Mouse (Mus musculus) heart, adult 2 months (tissue): ENCODE measurements around the gene Plppr1.
"Not testable (repeated sequence)": the region's sequence is repeated elsewhere in the genome, so short reads cannot be mapped to it uniquely, and the experiment has no call there.

ENCODE experiments used
- EP300 ChIP-seq: fragments of 200-500 bp; IDR thresholded peaks from 2 replicates; pipeline ENCODE4 v1.6.1; 2011; ENCODE audit warnings: low read depth, low read length, control low read depth; ENCODE audit not compliant: insufficient read depth
- POLR2A ChIP-seq: fragments of 200-500 bp; IDR thresholded peaks from 2 replicates; pipeline ENCODE4 v1.6.1; 2011; ENCODE audit warnings: mild to moderate bottlenecking, low read depth, low read length, control low read depth; ENCODE audit not compliant: insufficient read depth

DNA sequence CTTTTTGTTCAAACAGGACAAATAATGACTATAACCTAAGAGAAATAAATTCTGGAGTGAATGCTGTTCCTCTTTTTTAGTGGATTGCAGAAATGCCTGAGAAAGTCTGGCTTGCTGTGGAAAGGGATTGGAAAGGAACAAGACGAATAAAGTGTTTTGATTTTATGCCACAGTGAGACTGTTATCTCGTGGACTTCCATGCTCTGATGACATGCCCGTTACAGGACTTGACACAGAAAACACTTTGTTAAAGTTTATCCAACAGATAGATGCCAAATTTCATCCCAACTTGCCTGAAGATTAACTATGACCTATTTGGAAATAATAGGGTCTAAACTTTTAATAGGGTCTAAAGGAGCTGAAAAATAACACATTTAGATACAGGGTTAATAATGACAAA is 281.0 kb downstream of the Plppr1 start:
- not testable (repeated sequence) for TF ChIP-seq POLR2A, EP300
